Mouse (Mus musculus) midbrain, embryonic 14.5 days (tissue): Measurements from ENCODE around the gene Pdpn. TPM values are rescaled to one million over a fixed set of nuclear protein-coding genes. Genes with fewer than 3 reads are reported as not detected.
A peak's percentile ranks its signal among the peaks of the same experiment; 100 is the strongest.

Experiments used
- ATAC-seq: fragments of 200-750 bp; cut with Nextera tagmentation; 2 replicates; pipeline ENCODE4 v1.8.0; 2017; ENCODE audit warnings: moderate number of reproducible peaks, moderate library complexity; ENCODE audit not compliant: low FRiP score, low TSS enrichment
- DNase-seq: peaks from one replicate; pipeline ENCODE4 v3.0.0-alpha.2; 2015
- H3K27ac ChIP-seq: fragments of 300-500 bp; sonication (generic); replicated peaks from 2 replicates; pipeline ENCODE4 v1.5.1; 2014; ENCODE audit warnings: mild to moderate bottlenecking, low read depth, low read length, moderate library complexity
- H3K27me3 ChIP-seq: fragments of 300-500 bp; sonication (generic); 2 replicates; pipeline ENCODE4 v1.6.1; 2014; ENCODE audit warnings: low read length, control low read depth, mixed read lengths; ENCODE audit not compliant: control insufficient read depth, insufficient read depth
- H3K36me3 ChIP-seq: fragments of 300-500 bp; sonication (generic); 2 replicates; pipeline ENCODE4 v1.6.1; 2014; ENCODE audit warnings: low read length, control low read depth; ENCODE audit not compliant: control insufficient read depth, insufficient read depth
- H3K4me1 ChIP-seq: fragments of 300-500 bp; sonication (generic); 2 replicates; pipeline ENCODE4 v1.6.1; 2014; ENCODE audit warnings: mild to moderate bottlenecking, antibody characterized with exemption, low read length, control low read depth; ENCODE audit not compliant: control insufficient read depth, insufficient read depth
- H3K4me2 ChIP-seq: fragments of 300-500 bp; sonication (generic); 2 replicates; pipeline ENCODE4 v1.6.1; 2014; ENCODE audit warnings: mild to moderate bottlenecking, low read length, moderate library complexity
- H3K4me3 ChIP-seq: fragments of 300-500 bp; sonication (generic); replicated peaks from 2 replicates; pipeline ENCODE4 v1.5.1; 2014; ENCODE audit warnings: low read depth, low read length
- H3K9ac ChIP-seq: fragments of 300-500 bp; sonication (generic); replicated peaks from 2 replicates; pipeline ENCODE4 v1.6.1; 2014; ENCODE audit warnings: mild to moderate bottlenecking, low read length, moderate library complexity
- H3K9me3 ChIP-seq: fragments of 300-500 bp; sonication (generic); 2 replicates; pipeline ENCODE4 v1.6.1; 2016; ENCODE audit warnings: low read length, control low read depth, mixed read lengths; ENCODE audit not compliant: control insufficient read depth
- WGBS: fragments of 180-500 bp; shearing (Covaris S2); extraction: QIAGEN DNeasy Blood & Tissue Kit; methylation state at CpG from one replicate; pipeline ENCODE4 v1.1.7; 2014; 5-methylcytosine and 5-hydroxymethylcytosine counted together
- polyA plus RNA-seq: library from polyadenylated mRNA; unstranded; fragments of >200 nt; fragmentation: Nextera tagmentation; extraction: Ambion mirVana; gene quantifications from 2 replicates; pipeline ENCODE4 v1.2.1, GENCODE M21; 2014

Pdpn gene
- polyA plus RNA-seq, 1 experiment from 2014 or later = 61.2 TPM

- no peaks in the 10 kb centered on the region for H3K36me3 ChIP-seq
- no peaks in the 10 kb centered on the region for H3K9me3 ChIP-seq
- no peak overlapping the region for H3K4me2 ChIP-seq
- H3K9ac ChIP-seq = no peak overlapping the region
- WGBS = 70% methylated on average over 7 of the region's 7 CpGs
- ATAC-seq (no peak), DNase-seq (no peak)
- no peak overlapping the region for H3K27ac ChIP-seq
- no peaks in the 10 kb centered on the region for H3K27me3 ChIP-seq
- H3K4me1 ChIP-seq = peaks cover 9% of the 10 kb centered on the region; the same call in 1 of the 2 replicates
- no peak overlapping the region for H3K4me3 ChIP-seq
These were observed 10.5 kb downstream of the Pdpn start for GRCm38 (mm10) chr4:143288880-143289279.

GRCm38 (mm10) chr4:143288473-143288872 lies 10.9 kb downstream of the Pdpn start:
- no peak overlapping the region for H3K4me3 ChIP-seq
- H3K4me2 ChIP-seq = no peak overlapping the region
- ATAC-seq (no peak), DNase-seq (no peak)
- 86% methylated on average over 6 of the region's 6 CpGs for WGBS
- no peaks in the 10 kb centered on the region for H3K36me3 ChIP-seq
- H3K9me3 ChIP-seq = no peaks in the 10 kb centered on the region
- no peak overlapping the region for H3K9ac ChIP-seq
- no peaks in the 10 kb centered on the region for H3K27me3 ChIP-seq
- H3K4me1 ChIP-seq = peaks cover 9% of the 10 kb centered on the region; the same call in 1 of the 2 replicates
- no peak overlapping the region for H3K27ac ChIP-seq

- H3K4me1 ChIP-seq = peaks cover 9% of the 10 kb centered on the region; the same call in 1 of the 2 replicates
- ATAC-seq (no peak), DNase-seq (no peak)
- no peaks in the 10 kb centered on the region for H3K9me3 ChIP-seq
- H3K4me3 ChIP-seq = no peak overlapping the region
- 55% methylated on average over 4 of the region's 4 CpGs for WGBS
- no peak overlapping the region for H3K27ac ChIP-seq
- no peaks in the 10 kb centered on the region for H3K36me3 ChIP-seq
- H3K27me3 ChIP-seq = no peaks in the 10 kb centered on the region
- H3K9ac ChIP-seq = no peak overlapping the region
- no peak overlapping the region for H3K4me2 ChIP-seq
These were observed 12.3 kb downstream of the Pdpn start for GRCm38 (mm10) chr4:143287065-143287464.

GRCm38 (mm10) chr4:143280166-143280565 lies 19.2 kb downstream of the Pdpn start:
- Histone ChIP-seq H3K4me2 (no peak overlapping the region), H3K27me3 (no peaks in the 10 kb centered on the region), H3K27ac (peak overlapping the region; percentile 58), H3K9me3 (no peaks in the 10 kb centered on the region), H3K9ac (no peak overlapping the region), H3K36me3 (no peaks in the 10 kb centered on the region), H3K4me1 (peaks cover 19% of the 10 kb centered on the region; the same call in 1 of the 2 replicates), H3K4me3 (no peak overlapping the region)
- WGBS = 85% methylated on average over 3 of the region's 3 CpGs
- ATAC-seq (peak; percentile 4; the same call in 1 of the 2 replicates), DNase-seq (peak; percentile 69)

GRCm38 (mm10) chr4:143279661-143280060 lies 19.7 kb downstream of the Pdpn start:
- Histone ChIP-seq H3K4me1 (peaks cover 19% of the 10 kb centered on the region; the same call in 1 of the 2 replicates), H3K27me3 (no peaks in the 10 kb centered on the region), H3K4me3 (no peak overlapping the region), H3K9me3 (no peaks in the 10 kb centered on the region), H3K9ac (no peak overlapping the region), H3K27ac (peak overlapping the region; percentile 58), H3K36me3 (no peaks in the 10 kb centered on the region), H3K4me2 (peak overlapping the region; percentile 0; the same call in 1 of the 2 replicates)
- WGBS = 1% methylated on average over 12 of the region's 12 CpGs
- peak; percentile 71 for DNase-seq
- ATAC-seq = peak; percentile 55

- DNase-seq (no peak), ATAC-seq (no peak)
- Histone ChIP-seq H3K9me3 (no peaks in the 10 kb centered on the region), H3K36me3 (no peaks in the 10 kb centered on the region), H3K27me3 (no peaks in the 10 kb centered on the region), H3K27ac (peak overlapping the region; percentile 49; the same call in 1 of the 2 replicates), H3K4me3 (no peak overlapping the region), H3K4me1 (peaks cover 19% of the 10 kb centered on the region; the same call in 1 of the 2 replicates), H3K4me2 (peak overlapping the region; percentile 44), H3K9ac (no peak overlapping the region)
- WGBS = 40% methylated on average over 5 of the region's 5 CpGs
These were observed 20.3 kb downstream of the Pdpn start for GRCm38 (mm10) chr4:143279016-143279415.

GRCm38 (mm10) chr4:143278429-143278871 lies 20.9 kb downstream of the Pdpn start:
- peak; percentile 47; the same call in 1 of the 2 replicates for ATAC-seq
- Histone ChIP-seq H3K27ac (peak overlapping the region; percentile 49), H3K27me3 (no peaks in the 10 kb centered on the region), H3K4me1 (peaks cover 19% of the 10 kb centered on the region; the same call in 1 of the 2 replicates), H3K9ac (no peak overlapping the region), H3K36me3 (no peaks in the 10 kb centered on the region), H3K4me3 (no peak overlapping the region), H3K4me2 (peak overlapping the region; percentile 44), H3K9me3 (no peaks in the 10 kb centered on the region)
- WGBS = 5% methylated on average over 14 of the region's 14 CpGs
- peak; percentile 73 for DNase-seq

GRCm38 (mm10) chr4:143277319-143277718 lies 22.0 kb downstream of the Pdpn start:
- Histone ChIP-seq H3K9me3 (no peaks in the 10 kb centered on the region), H3K9ac (no peak overlapping the region), H3K27ac (no peak overlapping the region), H3K4me3 (no peak overlapping the region), H3K27me3 (no peaks in the 10 kb centered on the region), H3K4me1 (peaks cover 19% of the 10 kb centered on the region; the same call in 1 of the 2 replicates), H3K36me3 (no peaks in the 10 kb centered on the region), H3K4me2 (no peak overlapping the region)
- DNase-seq = no peak
- WGBS = 94% methylated on average over 6 of the region's 6 CpGs
- no peak for ATAC-seq

- ATAC-seq = no peak
- H3K27me3 ChIP-seq = no peaks in the 10 kb centered on the region
- no peak overlapping the region for H3K4me3 ChIP-seq
- H3K9me3 ChIP-seq = no peaks in the 10 kb centered on the region
- peaks cover 3% of the 10 kb centered on the region; the same call in 1 of the 2 replicates for H3K36me3 ChIP-seq
- H3K4me2 ChIP-seq = no peak overlapping the region
- H3K4me1 ChIP-seq = no peaks in the 10 kb centered on the region
- 42% methylated on average over 6 of the region's 6 CpGs for WGBS
- H3K9ac ChIP-seq = no peak overlapping the region
- no peak for DNase-seq
- no peak overlapping the region for H3K27ac ChIP-seq
These were observed 27.8 kb downstream of the Pdpn start for GRCm38 (mm10) chr4:143271571-143271970.
